Mouse (Mus musculus) forelimb bud, embryonic 11.5 days (tissue): Measurements from ENCODE around the gene Pnmal1.
A peak's percentile ranks its signal among the peaks of the same experiment; 100 is the strongest.

Source experiments
- DNase-seq: peaks from one replicate; pipeline ENCODE4 v3.0.0-alpha.2; 2012; ENCODE audit warnings: low read depth, low spot score

Pnmal1 gene

GRCm38 (mm10) chr7:16959539-16960187, at the start of gene Pnmal1:
Gene Pnmal1 (plus strand): TSS chr7:16959679.
- peak; percentile 89 for DNase-seq

GRCm38 (mm10) chr7:16909909-16910308, 49.6 kb upstream of the Pnmal1 start:
- DNase-seq, result no peak

DNA sequence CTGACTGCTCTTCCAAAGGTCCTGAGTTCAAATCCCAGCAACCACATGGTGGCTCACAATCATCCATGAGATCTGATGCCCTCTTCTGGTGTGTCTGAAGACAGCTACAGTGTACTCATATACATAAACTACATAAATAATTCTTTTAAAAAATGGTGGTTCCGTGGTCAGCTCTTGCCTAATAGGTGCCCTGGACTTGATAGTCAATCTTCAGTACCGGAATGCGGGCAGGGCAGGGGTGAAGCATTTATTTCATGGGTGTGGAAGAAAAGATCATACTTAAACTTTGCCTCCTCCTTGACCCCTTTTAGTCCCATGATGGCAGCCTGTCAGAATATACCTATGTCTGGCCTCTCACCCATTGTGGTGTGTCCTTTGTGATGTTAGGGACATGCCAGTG, 47.6 kb upstream of the Pnmal1 start:
- DNase-seq, result no peak

GRCm38 (mm10) chr7:16912360-16912759, 47.1 kb upstream of the Pnmal1 start:
- no peak for DNase-seq

GRCm38 (mm10) chr7:16913806-16914452, 45.5 kb upstream of the Pnmal1 start:
- DNase-seq, result peak; percentile 80

DNA sequence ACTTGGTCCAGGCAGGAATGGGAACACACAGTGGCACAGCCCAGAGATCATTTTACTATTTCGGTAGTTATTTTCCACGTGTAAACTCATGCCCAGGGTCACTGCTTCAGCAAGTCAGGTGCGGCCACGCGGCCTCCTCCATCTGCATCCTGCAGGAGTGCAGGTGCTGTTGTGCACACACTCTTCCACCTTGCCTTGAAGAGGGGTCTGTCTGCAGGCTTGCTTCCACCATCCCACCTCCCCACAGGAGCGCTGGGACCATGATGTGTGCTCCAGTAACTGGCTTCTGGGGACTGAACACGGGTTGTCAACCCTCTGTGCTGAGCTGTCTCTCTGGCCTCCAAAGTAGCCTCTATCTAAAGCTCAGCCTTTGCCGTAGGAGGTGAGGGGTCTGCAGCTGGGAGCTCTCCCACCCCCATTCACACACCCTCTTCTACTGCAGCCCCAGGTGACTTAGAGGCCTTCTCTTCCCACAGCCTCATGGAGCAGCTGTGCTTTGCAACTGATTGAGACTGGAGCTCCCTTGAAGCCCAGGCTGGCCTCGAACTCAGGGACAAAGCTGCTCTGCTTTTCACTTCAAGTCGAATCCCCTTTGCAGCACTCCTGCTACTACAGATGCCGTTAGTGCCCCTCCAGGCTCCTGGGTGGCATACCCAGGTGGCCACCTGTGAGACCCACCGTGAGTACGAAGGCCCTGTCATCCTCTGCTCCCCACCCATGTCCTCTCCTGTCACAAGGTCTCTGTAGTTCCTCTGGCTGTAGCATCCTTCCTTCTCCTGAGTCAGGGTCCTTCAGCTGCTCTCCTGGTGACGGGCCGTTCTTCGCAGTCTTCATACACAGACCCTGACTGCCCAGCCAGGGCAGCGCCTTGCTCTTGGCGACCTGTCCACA, 44.8 kb upstream of the Pnmal1 start:
- DNase-seq, result no peak

DNA sequence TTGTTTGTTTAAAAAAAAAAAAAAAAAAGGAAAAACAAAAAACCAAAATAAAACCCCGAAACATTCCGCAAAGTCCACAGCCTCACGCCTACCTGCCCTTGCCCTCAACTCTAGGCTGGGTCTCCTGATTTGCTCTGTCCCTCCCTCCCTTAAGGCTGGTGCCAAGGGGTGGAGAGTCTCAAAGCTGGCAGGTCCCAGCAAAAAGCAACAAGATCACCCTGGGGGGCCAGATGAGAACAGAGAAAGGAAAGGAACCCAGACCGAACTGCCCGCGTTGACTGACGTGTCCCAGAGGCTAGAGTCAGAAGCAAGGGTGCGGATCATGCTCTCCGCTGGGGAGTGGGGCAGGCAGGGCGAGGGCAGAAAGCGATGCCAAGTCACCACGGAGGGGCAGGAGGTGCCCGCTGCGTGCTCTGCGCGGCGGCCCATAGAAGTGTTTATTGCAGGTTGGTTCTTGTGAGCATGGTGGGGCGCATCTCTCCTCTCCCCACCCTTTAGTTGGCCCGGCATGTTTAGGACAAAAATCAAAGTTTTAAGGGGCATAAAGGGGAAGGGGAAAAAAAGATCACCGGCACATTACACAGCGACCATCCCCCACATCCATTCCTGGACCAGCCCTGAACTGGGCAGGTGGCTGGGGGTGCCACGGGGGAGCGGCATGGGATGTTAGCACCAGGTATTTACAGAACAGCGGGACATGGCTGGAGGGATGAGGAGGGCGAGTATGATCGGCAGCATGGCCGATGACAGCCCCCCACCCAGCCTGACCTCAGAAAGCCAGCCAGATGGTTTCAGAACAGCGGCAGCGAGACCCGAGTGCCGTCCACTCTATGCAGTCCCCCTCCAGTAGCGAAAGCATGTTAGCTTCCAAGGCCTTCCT, 43.8 kb upstream of the Pnmal1 start:
- no peak for DNase-seq

DNA sequence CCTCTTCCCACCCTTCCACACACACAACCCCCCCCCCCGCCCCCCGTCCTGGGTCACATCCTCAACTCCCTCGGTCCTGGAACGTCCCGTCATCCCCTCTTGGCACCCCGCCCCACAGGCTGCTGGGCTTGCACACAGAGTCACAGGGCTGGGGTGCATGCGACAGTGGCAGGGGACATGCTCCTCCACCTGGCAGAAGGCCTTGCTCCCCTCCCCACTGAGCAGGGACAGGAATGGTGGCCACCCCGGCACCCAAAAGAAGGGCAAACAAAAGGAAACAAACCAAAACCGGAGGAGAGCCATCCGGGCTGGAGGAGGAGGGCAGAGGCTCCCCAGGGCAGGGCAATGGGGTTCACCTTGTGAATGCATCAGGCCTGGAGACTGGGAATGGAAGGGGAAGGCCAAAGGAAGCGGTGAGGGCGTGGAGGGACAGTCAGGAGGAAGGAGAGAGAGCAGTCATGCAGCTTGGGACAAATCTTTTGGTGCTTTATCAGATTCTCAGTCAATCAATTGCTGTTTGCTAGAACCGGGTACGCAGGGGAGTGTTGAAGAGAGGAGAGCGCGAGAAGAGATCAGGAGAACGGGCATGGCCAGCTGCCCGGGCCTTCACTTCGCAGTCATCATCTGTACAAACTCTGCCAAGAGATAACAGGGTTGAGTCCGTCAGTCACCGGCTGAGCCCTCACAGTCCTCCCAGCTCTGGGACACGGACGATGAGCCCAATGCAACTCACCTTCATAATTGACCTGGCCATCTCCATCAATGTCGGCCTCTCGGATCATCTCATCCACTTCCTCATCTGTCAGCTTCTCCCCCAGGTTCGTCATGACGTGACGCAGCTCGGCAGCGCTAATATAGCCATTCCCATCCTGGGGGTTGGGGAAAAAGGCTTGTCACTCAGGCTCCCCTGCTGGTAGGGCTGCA, 42.9 kb upstream of the Pnmal1 start:
- no peak for DNase-seq

GRCm38 (mm10) chr7:16917447-16917846, 42.0 kb upstream of the Pnmal1 start:
- no peak for DNase-seq

DNA sequence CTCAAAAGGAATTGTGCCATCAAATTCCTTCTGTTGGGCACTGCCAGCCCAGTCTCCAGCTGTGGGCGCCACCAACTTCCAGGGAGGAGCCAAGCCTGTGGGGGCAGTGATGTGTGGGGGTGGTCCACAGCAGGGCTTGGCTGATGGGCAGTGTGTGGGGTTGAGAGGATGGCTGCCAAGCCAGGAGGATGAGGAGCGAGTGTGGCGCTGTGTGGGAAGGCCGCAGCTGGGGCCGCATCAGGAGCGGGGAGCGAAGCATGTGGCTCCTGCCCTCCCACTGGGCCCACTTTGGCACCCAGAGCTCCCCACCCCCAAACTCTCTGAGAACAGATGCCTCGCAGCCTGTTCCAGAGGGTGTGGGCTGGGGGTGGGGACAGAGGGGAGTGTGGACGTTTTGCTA, 41.5 kb upstream of the Pnmal1 start:
- DNase-seq, result no peak

- DNase-seq, result no peak
These were observed 40.8 kb upstream of the Pnmal1 start for GRCm38 (mm10) chr7:16918670-16919069.

DNA sequence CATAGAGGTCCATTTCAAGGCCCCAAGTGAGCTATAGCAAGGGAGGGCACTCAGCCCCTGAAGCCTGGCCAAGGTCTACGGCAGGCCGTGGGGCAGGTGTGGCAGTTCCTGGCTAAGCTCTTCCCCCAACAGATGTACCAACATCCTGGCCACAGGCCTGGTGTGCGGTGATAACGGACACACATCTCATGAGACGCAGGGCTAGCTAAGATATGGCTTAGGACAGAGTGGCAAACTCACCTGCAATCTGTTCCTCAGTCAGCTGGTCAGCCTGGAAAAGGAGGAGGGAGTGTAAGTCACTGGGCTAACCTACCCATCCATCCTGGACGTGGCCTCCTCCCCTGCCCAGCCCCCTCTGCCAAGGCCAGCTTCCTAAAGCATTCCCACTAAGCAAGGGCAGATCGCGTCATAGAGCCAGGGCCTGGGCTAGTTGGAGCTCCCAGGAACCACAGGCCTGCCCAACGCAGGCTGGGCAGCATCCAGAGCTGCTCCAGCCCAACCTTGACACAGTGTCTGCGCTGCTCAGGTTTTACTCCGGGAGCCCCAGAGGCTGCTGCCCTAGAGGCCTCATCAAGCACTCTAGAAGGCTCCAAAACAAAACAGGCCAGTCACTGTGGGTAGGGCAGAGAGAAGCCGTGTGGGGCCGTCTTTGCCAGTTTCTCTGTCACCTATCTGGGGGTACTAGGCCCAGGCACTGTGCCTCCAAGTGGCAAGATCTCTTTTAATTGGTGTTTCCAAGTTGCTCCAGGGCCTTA, 39.9 kb upstream of the Pnmal1 start:
- no peak for DNase-seq

- no peak for DNase-seq
These were observed 39.3 kb upstream of the Pnmal1 start for GRCm38 (mm10) chr7:16920150-16920579.

- peak; percentile 34 for DNase-seq
These were observed 38.4 kb upstream of the Pnmal1 start for GRCm38 (mm10) chr7:16920818-16921791.

DNA sequence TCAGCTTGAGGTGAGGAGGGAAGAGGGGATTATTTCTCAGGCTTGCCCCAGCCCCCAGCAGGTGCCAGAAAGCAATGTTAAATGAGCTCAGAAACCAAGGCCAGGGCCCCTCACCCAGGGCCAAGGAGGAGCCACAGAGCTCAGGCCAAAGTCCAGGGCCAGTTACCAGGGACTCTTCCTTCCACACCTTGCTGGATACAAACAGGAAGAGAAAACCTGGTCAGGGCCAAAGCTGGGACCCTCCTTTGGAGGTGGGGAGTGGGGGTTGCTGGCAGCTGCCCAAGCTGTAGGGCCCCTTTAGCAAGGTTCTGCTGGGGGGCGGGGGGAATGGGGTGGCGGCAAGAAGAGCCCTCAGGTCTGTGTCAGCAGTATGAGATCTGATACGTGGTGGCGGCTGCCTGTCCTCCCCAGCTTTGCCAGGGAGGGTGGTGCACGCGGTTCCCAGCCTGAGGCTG, 37.6 kb upstream of the Pnmal1 start:
- DNase-seq, result no peak

- no peak for DNase-seq
These were observed 37.0 kb upstream of the Pnmal1 start for GRCm38 (mm10) chr7:16922360-16922973.

DNA sequence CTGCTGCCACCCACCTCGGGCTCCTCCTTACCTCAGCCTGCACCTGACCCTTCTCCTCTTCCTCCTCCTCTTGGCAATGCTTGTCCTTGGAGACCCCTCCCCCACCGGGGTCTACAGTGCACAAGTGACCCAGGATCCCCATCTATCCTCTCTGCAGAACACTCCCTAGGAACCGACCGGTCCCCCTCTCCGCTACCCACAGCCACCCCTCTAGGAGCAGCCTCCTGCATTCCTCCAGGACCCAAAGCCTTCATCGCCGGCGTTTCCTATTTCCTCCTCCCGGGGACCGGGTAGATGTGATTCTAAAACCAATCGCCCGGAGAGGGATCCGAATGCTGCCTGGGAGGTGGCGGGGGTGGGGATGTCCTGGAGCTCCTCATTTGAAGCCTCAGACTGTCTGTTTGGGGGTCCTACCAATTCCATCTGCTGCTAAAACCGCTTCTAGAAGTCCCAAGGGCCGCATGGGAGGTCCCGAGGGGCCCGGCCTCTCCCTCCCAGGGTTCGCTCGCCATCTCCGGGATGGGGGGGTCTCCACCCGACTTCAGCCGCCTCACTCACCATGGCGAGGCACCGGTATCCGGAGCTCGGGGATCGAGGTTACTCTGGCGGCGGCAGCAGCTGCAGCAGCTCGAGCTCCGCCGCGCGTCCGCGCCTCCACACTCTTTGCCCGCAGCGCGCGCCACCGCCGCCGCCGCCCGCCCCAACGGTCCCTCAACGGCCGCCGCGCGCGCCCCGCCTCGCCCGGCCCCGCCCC, 36.0 kb upstream of the Pnmal1 start:
- DNase-seq, result no peak
